Mouse (Mus musculus): ENCODE measurements at regions not wholly inside any gene's neighbourhood (a gene's known extent, or its start where the extent isn't known, plus 50 kb on each side); places are given as distances from the start of the nearest gene placed in this dataset.

DNA sequence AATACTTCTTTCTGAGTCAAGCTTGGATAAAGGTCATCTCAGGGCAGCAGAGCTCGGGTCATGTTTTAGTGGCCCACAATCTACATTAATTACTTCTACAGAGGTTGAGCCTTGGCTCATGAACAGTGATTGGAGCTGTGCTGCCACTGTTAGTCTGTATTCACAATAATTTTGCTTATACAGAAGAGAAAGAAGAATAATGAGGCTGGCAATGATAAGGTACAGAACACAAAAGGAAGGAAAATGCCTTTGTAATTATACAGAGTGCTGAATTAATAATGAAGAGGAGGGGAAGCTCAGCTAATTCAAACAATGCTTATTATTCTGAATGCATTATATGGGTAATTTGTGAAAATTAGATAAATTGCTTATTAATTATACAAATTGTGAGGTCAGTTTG lies 573.9 kb upstream of the Cblb start:
- DNase-seq (ENCODE audit: low read depth, low spot score) = no peak

GRCm38 (mm10) chr16:51475690-51476089 lies 555.3 kb upstream of the Cblb start:
- peak; percentile 89 for DNase-seq (ENCODE audit: low read depth, low spot score)

DNA sequence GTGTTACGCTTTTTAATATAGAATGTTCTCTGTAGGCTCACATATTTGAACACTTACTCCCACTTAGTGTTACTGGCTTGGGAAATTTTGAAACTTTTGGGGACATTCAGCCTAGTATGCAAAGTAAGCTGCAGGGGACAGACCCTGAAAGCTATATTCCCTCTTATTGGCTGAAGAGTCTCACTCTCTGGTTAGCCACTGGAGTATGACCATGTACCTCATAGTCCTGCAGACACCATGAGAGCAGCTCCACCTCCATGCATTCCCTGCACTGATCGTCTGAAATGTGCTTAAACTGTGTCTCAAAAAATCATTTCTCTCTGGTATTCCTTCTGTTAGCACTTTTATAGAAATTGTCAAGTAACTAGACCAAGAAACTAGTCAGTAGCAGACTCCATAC lies 534.9 kb upstream of the Cblb start:
- peak; percentile 4 for DNase-seq (ENCODE audit: low read depth, low spot score)

- no peak for DNase-seq (ENCODE audit: low read depth, low spot score)
Observed at GRCm38 (mm10) chr16:51497777-51498176, 533.2 kb upstream of the Cblb start.

GRCm38 (mm10) chr16:51517079-51517478 lies 513.9 kb upstream of the Cblb start:
- peak; percentile 94 for DNase-seq (ENCODE audit: low read depth, low spot score)

DNA sequence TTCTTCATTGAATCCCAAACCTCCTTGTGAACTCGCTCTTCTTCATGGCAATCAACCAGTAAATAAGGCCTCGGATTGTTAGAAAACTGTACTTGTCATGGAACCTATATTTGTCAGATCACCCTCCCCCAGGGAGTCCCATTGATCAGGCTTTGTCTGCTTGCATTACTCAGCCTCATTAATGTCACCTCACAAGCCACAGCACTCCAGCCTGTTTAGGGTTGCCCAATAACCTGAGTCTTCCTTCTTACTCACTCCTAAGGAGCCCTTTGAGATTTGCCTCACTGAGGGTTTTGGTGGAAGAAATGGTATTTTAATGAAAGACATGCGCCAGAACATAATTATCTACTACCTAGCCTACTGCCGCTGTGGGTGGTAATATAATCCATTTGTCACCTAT lies 510.3 kb upstream of the Cblb start:
- DNase-seq (ENCODE audit: low read depth, low spot score) = no peak

DNA sequence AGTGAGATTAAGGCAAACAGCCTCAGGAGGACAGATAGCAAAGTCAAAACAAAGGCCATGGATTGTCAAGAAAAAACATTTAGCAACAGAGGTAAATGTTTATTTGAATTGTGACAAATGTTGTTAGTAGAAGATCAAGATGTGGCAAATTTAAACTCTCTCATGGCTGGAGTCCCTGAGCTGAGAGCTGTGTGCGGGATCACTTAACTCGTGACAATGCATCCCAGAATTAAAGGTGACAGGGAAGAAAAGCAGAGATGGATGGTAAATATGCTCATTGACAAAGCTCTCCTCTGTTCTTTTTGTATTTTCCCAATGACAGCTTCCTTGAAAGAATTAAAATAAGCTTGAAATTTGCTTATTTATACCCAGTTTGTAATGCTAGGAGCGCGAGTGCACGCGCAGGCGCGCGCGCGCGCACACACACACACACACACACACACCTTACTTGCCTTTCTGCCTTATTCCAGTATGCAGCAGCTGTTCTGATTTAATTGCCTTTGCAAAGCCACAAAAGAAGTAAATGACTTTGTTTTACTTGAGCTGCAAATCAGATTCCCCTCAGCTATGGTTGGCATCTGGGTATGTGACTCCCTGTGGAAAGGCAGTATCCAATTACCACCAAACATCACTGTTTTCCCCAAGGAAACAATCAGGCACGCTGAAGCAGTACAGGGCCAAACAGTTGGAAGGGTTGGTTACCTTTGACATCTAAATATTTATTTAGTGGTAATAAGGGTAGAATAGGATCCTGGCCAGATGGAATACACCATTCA lies 509.5 kb upstream of the Cblb start:
- no peak for DNase-seq (ENCODE audit: low read depth, low spot score)

- DNase-seq (ENCODE audit: low read depth, low spot score) = no peak
Observed at GRCm38 (mm10) chr16:51524023-51524422, 507.0 kb upstream of the Cblb start.

GRCm38 (mm10) chr16:51532496-51532895 lies 498.5 kb upstream of the Cblb start:
- peak; percentile 52 for DNase-seq (ENCODE audit: low read depth, low spot score)

DNA sequence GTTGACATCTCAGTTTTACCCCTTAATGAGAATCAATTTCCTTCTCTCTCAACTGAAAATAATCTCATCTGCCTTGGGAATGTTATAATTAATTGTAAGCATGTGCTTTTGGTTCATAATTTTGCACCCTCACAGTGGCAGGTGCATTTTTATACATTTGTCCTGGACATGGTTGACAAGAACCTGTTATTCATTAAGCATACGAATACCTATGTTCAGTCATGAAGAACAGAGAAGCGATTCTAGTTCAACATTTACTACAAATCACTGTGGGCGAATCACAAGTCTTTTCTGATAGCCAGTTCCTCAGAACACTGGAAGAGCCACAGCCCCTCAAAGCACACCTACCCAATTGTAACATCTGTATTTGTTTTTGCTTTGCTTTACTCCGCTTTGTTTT lies 487.3 kb upstream of the Cblb start:
- DNase-seq (ENCODE audit: low read depth, low spot score) = no peak

DNA sequence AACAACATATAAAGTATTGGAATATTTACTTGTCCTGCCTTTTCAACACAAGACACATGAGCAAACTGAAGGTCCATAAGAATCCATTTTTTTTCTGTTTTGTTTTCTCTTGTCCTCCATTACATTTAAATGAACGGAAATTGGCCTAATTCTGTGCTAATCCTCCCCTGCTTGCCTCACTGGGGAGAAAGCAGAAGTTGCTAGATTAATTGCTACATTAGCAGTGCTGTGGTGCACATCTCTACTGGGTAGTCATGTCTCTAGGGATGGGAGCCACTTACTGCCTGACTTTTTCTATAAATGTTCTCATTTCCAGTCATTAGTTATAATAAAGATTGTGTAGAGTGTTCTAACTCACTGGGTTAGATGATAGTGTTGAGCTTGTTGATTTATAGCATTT lies 484.0 kb upstream of the Cblb start:
- DNase-seq (ENCODE audit: low read depth, low spot score) = no peak

GRCm38 (mm10) chr16:51562866-51563658 lies 468.0 kb upstream of the Cblb start:
- DNase-seq (ENCODE audit: low read depth, low spot score) = peak; percentile 58

GRCm38 (mm10) chr16:51564064-51564463 lies 467.0 kb upstream of the Cblb start:
- DNase-seq (ENCODE audit: low read depth, low spot score) = no peak

- DNase-seq (ENCODE audit: low read depth, low spot score) = no peak
Observed at GRCm38 (mm10) chr16:51577915-51578593, 453.0 kb upstream of the Cblb start.

DNA sequence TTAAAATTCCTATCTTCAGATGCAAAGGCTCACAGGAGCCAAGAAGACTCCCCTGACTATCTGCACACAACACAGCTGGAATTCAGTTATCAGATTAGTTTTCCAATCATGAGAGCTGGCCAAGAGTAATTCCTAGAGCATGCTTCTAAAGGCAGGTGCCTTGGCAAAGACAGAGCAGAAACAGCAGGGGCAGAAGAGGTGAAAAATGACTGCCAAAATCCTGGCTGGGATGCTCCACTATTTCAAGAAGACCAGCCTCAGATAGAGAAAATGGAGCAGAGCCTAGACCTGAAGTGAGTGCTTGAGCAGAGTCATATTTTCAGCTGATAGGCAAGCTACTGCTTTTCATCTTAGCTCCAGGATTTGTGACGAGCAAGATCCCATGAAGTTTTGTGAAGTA lies 450.5 kb upstream of the Cblb start:
- peak; percentile 73 for DNase-seq (ENCODE audit: low read depth, low spot score)

GRCm38 (mm10) chr16:51589924-51590397 lies 441.1 kb upstream of the Cblb start:
- peak; percentile 1 for DNase-seq (ENCODE audit: low read depth, low spot score)

DNA sequence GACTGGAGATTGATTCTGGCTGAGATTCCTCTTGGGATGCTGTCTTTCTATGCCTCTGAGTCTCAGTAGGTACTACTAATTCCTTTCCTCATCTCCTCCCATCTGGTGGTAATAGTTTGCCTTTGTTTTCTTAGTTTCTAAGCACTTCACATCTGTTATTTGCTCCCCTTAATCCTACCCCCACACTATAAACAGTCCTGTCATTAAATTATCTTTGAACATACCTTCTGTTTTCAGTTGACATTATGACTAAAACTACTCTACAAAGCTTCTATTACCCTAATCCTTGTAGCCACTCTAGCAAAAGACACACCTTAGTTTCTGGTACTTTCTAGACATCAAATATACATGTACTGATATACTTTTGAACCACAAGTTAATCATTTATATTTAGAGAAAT lies 413.4 kb upstream of the Cblb start:
- no peak for DNase-seq (ENCODE audit: low read depth, low spot score)

- DNase-seq (ENCODE audit: low read depth, low spot score) = no peak
Observed at GRCm38 (mm10) chr16:51646646-51647045, 384.4 kb upstream of the Cblb start.

- peak; percentile 16 for DNase-seq (ENCODE audit: low read depth, low spot score)
Observed at GRCm38 (mm10) chr16:51650100-51650499, 380.9 kb upstream of the Cblb start.

DNA sequence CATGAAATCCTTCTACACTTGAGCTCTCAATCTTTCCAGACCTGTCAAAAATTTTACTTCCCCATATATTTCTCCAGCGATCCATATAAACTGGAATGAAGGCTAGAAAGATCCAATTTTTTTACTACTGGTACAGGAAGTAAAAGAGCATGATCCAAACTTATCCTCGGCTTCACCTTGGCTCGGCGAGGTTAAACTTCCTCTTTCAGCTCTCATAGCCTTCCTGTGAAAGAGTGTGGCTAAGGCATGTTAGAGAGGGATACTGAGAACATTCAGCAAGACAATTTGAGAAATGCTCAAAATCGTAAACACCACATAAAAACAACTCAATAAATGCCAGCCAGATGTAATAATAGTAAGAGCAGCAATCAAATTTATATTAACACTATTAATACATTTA lies 380.3 kb upstream of the Cblb start:
- no peak for DNase-seq (ENCODE audit: low read depth, low spot score)

DNA sequence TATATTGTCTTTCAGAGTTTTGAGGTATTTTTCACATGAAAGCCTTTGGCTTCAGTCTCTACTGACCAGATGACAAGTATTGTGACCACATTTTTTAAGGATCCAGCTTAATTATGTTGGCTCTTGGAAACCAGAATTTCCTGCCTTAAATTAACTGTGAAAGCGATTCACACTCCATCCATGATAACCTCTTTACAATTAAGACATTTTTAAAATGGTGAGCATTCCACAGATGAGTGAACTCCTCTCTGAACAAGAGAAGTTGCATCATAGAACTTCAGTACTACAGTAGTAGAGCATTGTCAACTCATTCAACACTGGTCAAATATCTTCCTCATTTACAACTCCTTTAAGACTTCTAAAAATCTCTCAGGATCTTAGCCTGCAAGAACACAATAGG lies 369.3 kb upstream of the Cblb start:
- no peak for DNase-seq (ENCODE audit: low read depth, low spot score)

DNA sequence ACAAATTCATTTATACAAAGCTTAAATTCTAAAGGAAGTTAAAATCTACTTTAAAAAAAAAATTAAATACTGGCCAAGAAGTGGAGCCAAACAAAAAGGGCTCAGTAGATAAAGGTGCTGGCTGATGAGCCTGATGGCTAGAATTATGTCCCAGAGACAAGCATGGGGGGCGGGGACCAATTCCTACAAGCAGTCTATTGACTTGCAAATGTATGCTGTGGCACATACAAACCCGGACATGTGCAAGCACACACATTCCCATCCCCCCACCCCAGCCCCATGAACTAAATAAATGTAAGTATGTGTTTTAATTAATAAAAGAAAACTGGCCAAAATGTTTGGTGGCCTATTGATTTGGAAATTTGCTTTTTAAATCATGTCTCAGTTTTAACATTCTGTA lies 366.7 kb upstream of the Cblb start:
- no peak for DNase-seq (ENCODE audit: low read depth, low spot score)
